In genomic region chr5:139345364-139345714, GRCm38 (mm10) we compare ENCODE assay signal across 8 mouse cellular contexts. TPM values are rescaled to one million over a fixed set of nuclear protein-coding genes. Genes with fewer than 3 reads are reported as not detected.
DNase-seq lines count a peak whose midpoint lies in the region; ATAC-seq and TF ChIP-seq lines count a peak whose summit lies in the region.

No protein-coding gene starts in this region.

- peak; percentile 13; the same call in 1 of the 2 replicates for ATAC-seq in embryonic facial prominence, embryonic 15.5 days (ENCODE audit: insufficient number of reproducible peaks, low FRiP score, low TSS enrichment, low read depth)
- peak; percentile 46 for ATAC-seq in neural tube, embryonic 15.5 days (ENCODE audit: low FRiP score)
- no peak for ATAC-seq in activated CD4-positive, CD25-positive, alpha-beta regulatory T cell, adult 4 months

- WGBS in embryonic facial prominence, embryonic 15.5 days: 11% methylated on average over 5 of the region's 5 CpGs
- WGBS in limb, embryonic 10.5 days: 11% methylated on average over 5 of the region's 5 CpGs
- WGBS in neural tube, embryonic 15.5 days: 6% methylated on average over 5 of the region's 5 CpGs

- no peak for DNase-seq in left cerebral cortex, adult 2 months (ENCODE audit: extremely low spot score in 1 of 2, low spot score in 2 of 2)
- no peak for DNase-seq in left cerebral cortex, adult 11 months (ENCODE audit: low spot score)
- DNase-seq in limb, embryonic 10.5 days (ENCODE audit: low spot score): no peak
- DNase-seq in left cerebral cortex, postnatal 4 days: no peak
- no peak for DNase-seq in left cerebral cortex, adult 8-10 months (ENCODE audit: low spot score in 2 of 2)

- H3K36me3 ChIP-seq in embryonic facial prominence, embryonic 15.5 days: peaks cover 21% of the 10 kb centered on the region
- H3K36me3 ChIP-seq in limb, embryonic 10.5 days: peaks cover 25% of the 10 kb centered on the region
- H3K36me3 ChIP-seq in neural tube, embryonic 15.5 days: peaks cover 19% of the 10 kb centered on the region

- H3K4me3 ChIP-seq in left cerebral cortex, adult 2 months: peak overlapping the region; percentile 77
- H3K4me3 ChIP-seq in embryonic facial prominence, embryonic 15.5 days (replicated peaks): peak overlapping the region; percentile 91
- H3K4me3 ChIP-seq in limb, embryonic 10.5 days: peak overlapping the region; percentile 87
- H3K4me3 ChIP-seq in neural tube, embryonic 15.5 days (replicated peaks): peak overlapping the region; percentile 71

- peak overlapping the region; percentile 51 for H3K27ac ChIP-seq in left cerebral cortex, adult 2 months
- H3K27ac ChIP-seq in embryonic facial prominence, embryonic 15.5 days (replicated peaks): peak overlapping the region; percentile 82
- peak overlapping the region; percentile 89; the same call in 1 of the 2 replicates for H3K27ac ChIP-seq in limb, embryonic 10.5 days
- H3K27ac ChIP-seq in neural tube, embryonic 15.5 days (replicated peaks): peak overlapping the region; percentile 81

- TF ChIP-seq CTCF in left cerebral cortex, adult 2 months (IDR thresholded peaks at IDR 0.05): no peak; the same call in 1 of the 2 replicates

- peaks cover 34% of the 10 kb centered on the region for H3K4me1 ChIP-seq in embryonic facial prominence, embryonic 15.5 days
- H3K4me1 ChIP-seq in limb, embryonic 10.5 days: peaks cover 19% of the 10 kb centered on the region
- peaks cover 29% of the 10 kb centered on the region for H3K4me1 ChIP-seq in neural tube, embryonic 15.5 days

- intact Hi-C loops in left cerebral cortex, adult 2 months (cut with DNase I): no loop called here
- intact Hi-C loops in left cerebral cortex, postnatal 4 days (cut with DNase I): no loop called here

- H3K27me3 ChIP-seq in embryonic facial prominence, embryonic 15.5 days: no peaks in the 10 kb centered on the region
- no peaks in the 10 kb centered on the region for H3K27me3 ChIP-seq in limb, embryonic 10.5 days (ENCODE audit: low read depth, poor library complexity, severe bottlenecking)
- H3K27me3 ChIP-seq in neural tube, embryonic 15.5 days (replicated peaks): no peaks in the 10 kb centered on the region

- H3K9me3 ChIP-seq in embryonic facial prominence, embryonic 15.5 days (replicated peaks): no peaks in the 10 kb centered on the region
- no peaks in the 10 kb centered on the region for H3K9me3 ChIP-seq in limb, embryonic 10.5 days (replicated peaks)
- no peaks in the 10 kb centered on the region for H3K9me3 ChIP-seq in neural tube, embryonic 15.5 days (replicated peaks)

- H3K9ac ChIP-seq in embryonic facial prominence, embryonic 15.5 days: peak overlapping the region; percentile 6; the same call in 1 of the 2 replicates
- peak overlapping the region; percentile 40 for H3K9ac ChIP-seq in neural tube, embryonic 15.5 days (replicated peaks)

- peak overlapping the region; percentile 87 for H3K4me2 ChIP-seq in embryonic facial prominence, embryonic 15.5 days (replicated peaks)
- peak overlapping the region; percentile 97 for H3K4me2 ChIP-seq in neural tube, embryonic 15.5 days

RNA-seq across cellular contexts. Expression of gene Cox19, which starts 5.9 kb away (rescaled TPM):
- 10 to 100 TPM; 67.6 to 69.4 TPM for total RNA-seq in left cerebral cortex, adult 2 months (2021)
- polyA plus RNA-seq in embryonic facial prominence, embryonic 15.5 days (2015; fragmentation: Nextera tagmentation; extraction: Ambion mirVana): 97.5 and 100 TPM in 2 replicates
- polyA plus RNA-seq in limb, embryonic 10.5 days (2016; fragmentation: Nextera tagmentation; extraction: Ambion mirVana): 110 and 118 TPM in 2 replicates
- polyA plus RNA-seq in neural tube, embryonic 15.5 days (2015; fragmentation: Nextera tagmentation; extraction: Ambion mirVana): 105 and 107 TPM in 2 replicates
- total RNA-seq in left cerebral cortex, postnatal 4 days (2021): 10 to 100 TPM; 87.8 to 89.3 TPM
- 10 to 100 TPM; 59.2 to 62.6 (median 61.3) TPM for total RNA-seq in left cerebral cortex, adult 8-10 months (2022)
- polyA plus RNA-seq in activated CD4-positive, CD25-positive, alpha-beta regulatory T cell, adult 4 months (2017; shearing (Covaris generic)): 10 to 100 TPM; 62.8 to 67.6 TPM

RNA-seq across cellular contexts. Expression of gene Cyp2w1, which starts 7.1 kb away (rescaled TPM):
- total RNA-seq in left cerebral cortex, adult 2 months (2021): not detected
- 24.0 and 32.3 TPM in 2 replicates for polyA plus RNA-seq in embryonic facial prominence, embryonic 15.5 days (2015; fragmentation: Nextera tagmentation; extraction: Ambion mirVana)
- not detected in 2 replicates for polyA plus RNA-seq in limb, embryonic 10.5 days (2016; fragmentation: Nextera tagmentation; extraction: Ambion mirVana)
- polyA plus RNA-seq in neural tube, embryonic 15.5 days (2015; fragmentation: Nextera tagmentation; extraction: Ambion mirVana): 2.1 TPM in 1 of 2 replicates, not detected in the other
- not detected for total RNA-seq in left cerebral cortex, postnatal 4 days (2021)
- total RNA-seq in left cerebral cortex, adult 8-10 months (2022): not detected
- not detected for polyA plus RNA-seq in activated CD4-positive, CD25-positive, alpha-beta regulatory T cell, adult 4 months (2017; shearing (Covaris generic))

RNA-seq across cellular contexts. Expression of gene Adap1, which starts 19.9 kb away (rescaled TPM):
- total RNA-seq in left cerebral cortex, adult 2 months (2021): 100 to 1,000 TPM; 242 to 256 TPM
- 2.5 and 2.9 TPM in 2 replicates for polyA plus RNA-seq in embryonic facial prominence, embryonic 15.5 days (2015; fragmentation: Nextera tagmentation; extraction: Ambion mirVana)
- 0.26 and 0.46 TPM in 2 replicates for polyA plus RNA-seq in limb, embryonic 10.5 days (2016; fragmentation: Nextera tagmentation; extraction: Ambion mirVana)
- polyA plus RNA-seq in neural tube, embryonic 15.5 days (2015; fragmentation: Nextera tagmentation; extraction: Ambion mirVana): 86.2 and 132 TPM in 2 replicates
- total RNA-seq in left cerebral cortex, postnatal 4 days (2021): 100 to 1,000 TPM; 219 to 247 TPM
- 100 to 1,000 TPM; 207 to 227 (median 217) TPM for total RNA-seq in left cerebral cortex, adult 8-10 months (2022)
- polyA plus RNA-seq in activated CD4-positive, CD25-positive, alpha-beta regulatory T cell, adult 4 months (2017; shearing (Covaris generic)): 1 to 10 TPM; 3.5 to 5.7 TPM

RNA-seq across cellular contexts. Expression of gene Gpr146, which starts 32.2 kb away (rescaled TPM):
- total RNA-seq in left cerebral cortex, adult 2 months (2021): 10 to 100 TPM; 12.5 to 13.9 TPM
- polyA plus RNA-seq in embryonic facial prominence, embryonic 15.5 days (2015; fragmentation: Nextera tagmentation; extraction: Ambion mirVana): 2.9 and 3.4 TPM in 2 replicates
- polyA plus RNA-seq in limb, embryonic 10.5 days (2016; fragmentation: Nextera tagmentation; extraction: Ambion mirVana): 2.2 and 2.3 TPM in 2 replicates
- 2.6 and 3.0 TPM in 2 replicates for polyA plus RNA-seq in neural tube, embryonic 15.5 days (2015; fragmentation: Nextera tagmentation; extraction: Ambion mirVana)
- total RNA-seq in left cerebral cortex, postnatal 4 days (2021): 1 to 10 TPM; 2.2 to 2.5 TPM
- total RNA-seq in left cerebral cortex, adult 8-10 months (2022): 10 to 100 TPM; 15.9 to 17.1 (median 16.4) TPM
- polyA plus RNA-seq in activated CD4-positive, CD25-positive, alpha-beta regulatory T cell, adult 4 months (2017; shearing (Covaris generic)): 1 to 10 TPM; 8.1 to 8.8 TPM

RNA-seq across cellular contexts. Expression of gene C130050O18Rik, which starts 59.7 kb away (rescaled TPM):
- total RNA-seq in left cerebral cortex, adult 2 months (2021): under 1 TPM; 0.29 to 0.63 TPM
- 4.2 and 4.6 TPM in 2 replicates for polyA plus RNA-seq in embryonic facial prominence, embryonic 15.5 days (2015; fragmentation: Nextera tagmentation; extraction: Ambion mirVana)
- 0.16 and 0.56 TPM in 2 replicates for polyA plus RNA-seq in limb, embryonic 10.5 days (2016; fragmentation: Nextera tagmentation; extraction: Ambion mirVana)
- 0.47 and 0.64 TPM in 2 replicates for polyA plus RNA-seq in neural tube, embryonic 15.5 days (2015; fragmentation: Nextera tagmentation; extraction: Ambion mirVana)
- total RNA-seq in left cerebral cortex, postnatal 4 days (2021): not detected
- 1 to 10 TPM in 1 of 4 experiments, under 1 TPM in 3; 0.32 to 1.5 (median 0.70) TPM for total RNA-seq in left cerebral cortex, adult 8-10 months (2022)
- polyA plus RNA-seq in activated CD4-positive, CD25-positive, alpha-beta regulatory T cell, adult 4 months (2017; shearing (Covaris generic)): not detected

Comparison
In these comparisons a context has a peak if more than half of its experiments do, and no peak if none do; other contexts are left out.
1. RNA of gene Adap1, which starts 19.9 kb away (polyA plus RNA-seq): 86.2 to 132 TPM in neural tube, embryonic 15.5 days; 3.5 to 5.7 TPM in activated CD4-positive, CD25-positive, alpha-beta regulatory T cell, adult 4 months, 2.5 to 2.9 TPM in embryonic facial prominence, embryonic 15.5 days and 0.26 to 0.46 TPM in limb, embryonic 10.5 days; every median in the first group is over 10 times any median in the second.
2. Peak in every context shown above with its lines, with median percentiles within 50 percentile points of each other: H3K27ac ChIP-seq and H3K4me3 ChIP-seq.